Mouse (Mus musculus): ENCODE measurements around the gene Galnt2. TPM values are rescaled to one million over a fixed set of nuclear protein-coding genes. Genes with fewer than 3 reads are reported as not detected.

Galnt2 gene
- 37.8 TPM for total RNA-seq (2023)

DNA sequence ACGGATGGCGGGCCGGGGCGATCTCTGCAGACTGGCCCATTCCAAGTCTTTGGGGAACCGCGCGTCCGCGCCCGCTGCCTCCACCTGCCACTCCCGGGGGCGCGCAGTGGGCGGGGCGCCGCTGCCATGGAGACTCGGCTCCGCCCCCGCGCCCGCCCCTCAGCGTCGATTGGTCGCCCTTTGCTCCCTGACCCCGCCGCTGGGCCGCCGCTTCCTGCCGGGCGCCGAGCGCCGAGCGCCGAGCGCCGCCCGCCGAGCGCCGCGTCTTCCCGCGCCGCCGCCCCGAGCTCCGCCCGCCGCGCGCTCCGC lies at the start of gene Galnt2:
TSS of gene Galnt2 (plus strand) at position 216 of the 309 bp plus-strand sequence.

Other genes starting within 250 kb of the Galnt2 start
- 3.1 TPM for gene Abcb10, start 248.3 kb upstream of the Galnt2 start, total RNA-seq (2023)
- gene Taf5l, start 210.0 kb upstream of the Galnt2 start, total RNA-seq (2023), result 70.7 TPM
- 19.1 TPM for gene Urb2, start 209.9 kb upstream of the Galnt2 start, total RNA-seq (2023)
- gene Pgbd5, start 208.3 kb downstream of the Galnt2 start, total RNA-seq (2023), result not detected